Mouse (Mus musculus) gastrocnemius, postnatal 4 days (tissue): ENCODE data around the gene Tmem88. TPM values are rescaled to one million over a fixed set of nuclear protein-coding genes. Genes with fewer than 3 reads are reported as not detected.
"Not testable (repeated sequence)": the region's sequence is repeated elsewhere in the genome, so short reads cannot be mapped to it uniquely, and the experiment has no call there.

ENCODE experiments used
- DNase-seq, 2 experiments: peaks; one replicate each; pipeline ENCODE4 v3.0.0; 2021 to 2022; ENCODE audit warnings: low spot score in 2 of 2, mixed read lengths in 2 of 2
- total RNA-seq, 2 experiments: library from RNA; stranded (reverse); gene quantifications; 2 replicates each; pipeline ENCODE4 v1.2.3; 2021

The Tmem88 gene
- total RNA-seq, 2 experiments from 2014 or later, result 16.9 to 17.4 TPM

GRCm38 (mm10) chr11:69404595-69405396 lies 6.8 kb upstream of the Tmem88 start:
- DNase-seq, result peak in 1 of 2 experiments; percentile 18

- peak in 1 of 2 experiments; percentile 21 for DNase-seq
These were observed 5.9 kb upstream of the Tmem88 start for GRCm38 (mm10) chr11:69403691-69404594.

GRCm38 (mm10) chr11:69401987-69402386 lies 4.0 kb upstream of the Tmem88 start:
- DNase-seq, result no peak

DNA sequence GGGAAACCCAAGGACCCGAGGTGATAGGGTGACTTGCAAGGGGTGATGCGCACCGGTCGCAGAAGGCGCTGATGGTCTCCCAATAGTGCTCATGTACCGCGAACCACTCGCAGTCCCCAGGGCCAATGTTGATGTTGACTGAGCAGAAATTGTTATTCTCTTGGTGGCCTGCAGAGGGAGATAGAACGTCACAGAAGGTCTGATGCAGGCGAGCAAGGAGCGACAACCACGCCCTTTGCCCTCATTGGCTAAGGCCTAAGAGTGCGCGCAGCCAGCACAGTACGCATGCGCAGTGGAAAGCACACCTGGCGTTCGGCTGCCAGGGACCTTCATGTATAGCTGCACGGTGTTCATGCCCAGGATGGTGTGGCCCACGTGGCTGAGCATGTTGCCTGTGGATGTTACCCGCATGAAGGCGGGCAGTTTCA lies 3.2 kb upstream of the Tmem88 start:
- DNase-seq, result peak; percentile 62 to 84

DNA sequence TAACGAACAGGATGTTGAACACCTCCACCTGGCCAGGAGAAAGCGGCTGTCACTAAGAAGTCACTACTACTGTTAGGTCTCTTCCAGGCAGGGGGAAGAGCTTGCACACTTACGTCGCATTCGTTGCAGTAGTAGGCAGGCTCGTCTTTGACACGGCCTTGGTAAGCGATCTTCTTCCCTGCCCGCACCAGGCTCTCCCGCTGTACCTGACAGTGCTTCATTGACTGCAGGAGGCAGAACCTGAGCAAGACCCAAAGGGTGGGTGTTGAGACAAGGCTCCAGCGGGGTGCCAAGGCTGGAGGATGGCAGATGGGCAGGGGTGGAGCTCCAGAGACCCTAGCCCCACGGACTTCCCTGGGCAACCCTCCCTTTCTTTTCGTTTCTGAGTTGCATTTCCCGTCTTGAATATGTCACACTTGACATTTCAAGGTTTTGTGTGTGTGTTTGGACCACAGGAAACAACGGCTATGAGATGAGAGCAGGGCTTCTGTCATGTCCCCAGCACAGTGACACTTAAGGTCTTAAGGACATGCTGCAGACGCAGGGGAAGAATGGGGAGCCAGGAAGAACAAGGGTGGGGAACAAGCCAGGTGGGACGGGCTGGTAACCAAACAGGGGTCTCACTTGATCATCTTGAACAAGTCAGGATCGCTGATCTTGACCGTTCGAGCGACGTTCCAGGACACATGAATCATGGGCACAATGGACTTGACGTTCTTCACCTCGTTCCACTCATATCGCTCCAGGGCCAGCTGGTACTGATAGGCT lies 2.2 kb upstream of the Tmem88 start:
- peak in 1 of 2 experiments; percentile 16 for DNase-seq

DNA sequence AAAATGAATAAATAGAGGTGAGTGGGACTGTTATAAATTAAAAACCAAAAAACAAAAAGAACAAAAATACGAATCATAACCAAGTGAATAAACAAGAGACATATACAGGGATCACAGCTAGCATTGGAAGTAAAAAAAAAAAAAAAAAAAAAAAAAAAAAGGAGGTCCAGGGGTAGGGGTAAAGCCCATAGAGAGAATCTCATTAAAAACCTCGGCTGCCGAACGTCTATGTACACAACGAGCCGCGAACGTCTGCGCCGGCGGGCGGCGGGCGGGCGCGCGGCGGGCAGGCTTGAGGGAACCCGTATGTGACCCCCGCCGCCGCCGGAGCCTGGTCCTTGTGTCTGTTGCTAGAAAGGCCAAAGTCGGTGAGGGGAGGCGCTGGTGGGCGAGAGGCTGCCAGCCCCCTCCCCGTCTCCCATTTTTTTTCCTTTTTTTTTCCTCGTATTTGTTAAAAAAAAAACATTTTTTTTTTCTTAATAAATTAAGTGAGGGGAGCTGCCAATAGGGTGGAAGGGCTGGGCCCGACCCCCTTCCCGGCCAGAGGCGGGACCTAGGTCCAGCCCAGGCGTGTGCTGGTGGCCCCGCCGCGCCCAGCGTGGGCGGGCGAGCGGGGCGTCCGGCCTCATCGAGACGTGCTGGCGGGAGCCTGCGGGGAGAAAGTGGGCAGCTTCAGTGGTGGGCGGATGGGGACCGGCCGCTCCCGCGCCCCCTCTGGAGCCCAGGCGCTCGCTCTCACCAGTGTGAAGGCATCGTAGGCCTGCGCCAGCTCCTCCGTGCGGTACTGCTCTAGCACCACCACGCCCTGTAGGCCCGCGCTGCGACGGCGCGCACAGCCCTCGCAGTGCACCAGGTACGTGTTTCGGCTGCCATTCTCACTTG lies 1.4 kb upstream of the Tmem88 start:
- peak; percentile 20 to 25 for DNase-seq

DNA sequence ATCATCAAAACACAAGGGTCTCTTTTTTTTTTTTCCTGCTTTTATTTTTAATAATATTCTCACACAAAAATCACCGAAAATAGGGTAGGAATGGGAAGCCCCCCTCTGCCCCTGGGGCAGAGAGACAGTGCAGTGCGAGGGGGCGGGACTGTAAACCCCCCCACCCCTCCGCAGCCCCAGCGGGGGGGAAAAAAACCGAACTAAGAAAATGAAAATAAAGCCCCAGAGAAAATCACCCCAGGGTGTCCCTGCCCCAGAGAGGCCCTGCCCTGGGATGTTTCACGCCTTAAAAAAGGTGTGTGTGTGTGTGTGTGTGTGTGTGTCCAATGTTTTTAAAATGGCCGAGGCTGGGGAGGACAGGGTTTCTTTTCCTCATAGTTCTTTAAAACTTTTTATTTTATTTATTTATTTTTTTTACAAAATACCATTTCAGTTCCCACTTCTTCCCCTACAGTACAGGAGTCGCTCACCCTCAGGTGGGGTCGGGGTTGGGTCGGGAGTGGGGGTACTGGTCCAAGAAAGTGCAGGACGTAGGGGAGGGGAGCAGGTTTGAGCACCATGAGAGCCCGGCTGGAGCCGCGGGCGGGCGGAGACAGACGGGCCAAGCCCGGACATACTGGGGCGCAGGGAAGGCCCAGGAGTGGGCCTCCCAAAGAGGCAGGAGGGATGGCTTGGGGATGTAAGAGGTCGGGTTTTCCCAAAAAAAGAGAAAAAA lies 609 bp upstream of the Tmem88 start:
- peak in 1 of 2 experiments; percentile 19 for DNase-seq

DNA sequence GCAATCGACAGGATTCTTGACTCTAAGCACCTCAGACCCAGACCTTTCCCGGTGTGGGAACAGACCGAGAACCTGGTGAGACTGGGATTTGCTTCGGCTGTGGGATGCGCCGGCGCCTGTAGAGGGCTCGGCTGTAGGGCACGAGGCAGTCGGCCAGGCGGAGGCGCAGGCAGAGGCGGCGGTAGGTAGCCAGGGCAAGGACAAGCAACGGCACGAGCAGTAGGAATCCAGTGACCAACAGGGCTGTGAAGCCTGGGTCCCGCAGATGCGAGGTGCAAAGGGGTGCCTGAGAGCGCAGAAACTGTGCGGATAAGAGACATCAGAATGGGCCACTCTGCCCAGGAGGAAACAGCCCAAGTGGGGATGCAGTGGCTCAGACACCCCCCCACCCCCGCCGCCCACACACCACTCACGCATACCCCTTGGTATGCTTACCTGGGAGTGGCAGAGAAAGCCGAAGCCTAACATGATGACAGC lies 415 bp downstream of the Tmem88 start:
- DNase-seq, result peak in 1 of 2 experiments; percentile 27

DNA sequence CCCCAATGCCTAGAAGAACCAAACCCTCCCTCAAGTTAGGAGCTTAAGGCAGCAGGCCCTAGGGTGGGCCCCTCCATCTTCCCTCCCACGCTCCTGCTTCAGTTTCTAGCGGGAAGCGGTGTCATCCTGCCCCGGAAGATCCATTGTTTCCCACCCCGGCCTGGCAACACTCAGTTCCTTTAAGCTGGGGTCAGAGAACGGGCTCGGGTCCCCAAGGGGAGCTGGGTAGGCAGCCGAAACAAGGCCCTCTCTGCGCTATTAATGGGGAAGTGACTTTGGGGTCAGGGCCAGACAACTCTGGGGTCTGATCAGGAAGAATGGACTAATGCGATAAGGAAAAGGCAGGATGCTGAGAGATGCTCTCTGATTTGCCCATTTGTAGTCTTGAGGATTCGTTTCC lies 1.3 kb downstream of the Tmem88 start:
- DNase-seq, result peak in 1 of 2 experiments; percentile 38

GRCm38 (mm10) chr11:69395634-69396373 lies 2.2 kb downstream of the Tmem88 start:
- peak; percentile 86 to 95 for DNase-seq

GRCm38 (mm10) chr11:69395235-69395633 lies 2.8 kb downstream of the Tmem88 start, which contains the start of the genes Naa38 and Cyb5d1:
Gene Naa38 (plus strand): TSS chr11:69395487.
Gene Cyb5d1 (minus strand): TSS chr11:69395631.
- peak in 1 of 2 experiments; percentile 89 for DNase-seq

DNA sequence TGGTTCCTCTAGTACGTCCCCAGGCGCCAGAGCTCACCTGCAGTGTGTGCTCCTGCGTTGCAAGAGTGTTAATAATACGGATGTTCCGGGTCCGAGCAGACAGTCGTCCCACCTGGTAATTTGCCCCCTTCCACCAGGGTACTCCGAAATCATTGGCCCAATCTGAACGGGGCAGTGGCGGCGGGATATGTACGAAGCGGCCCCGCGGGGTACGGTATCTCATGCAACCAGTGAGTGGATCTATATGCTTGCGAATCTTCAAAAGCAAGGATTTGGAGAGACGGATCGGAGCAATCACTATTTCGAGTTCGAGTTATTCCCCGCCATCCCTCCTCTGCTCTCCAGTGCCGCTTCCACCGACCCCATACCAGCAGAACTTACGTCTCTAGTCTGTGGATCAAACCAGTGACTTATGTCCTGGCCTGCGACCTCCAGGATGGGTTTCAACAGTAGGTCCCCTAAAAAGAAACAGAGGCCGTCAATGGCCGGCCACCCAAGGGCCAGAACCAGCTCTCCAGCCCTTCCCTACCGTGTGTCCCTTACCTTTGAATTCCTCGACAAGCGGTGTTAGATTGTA lies 3.4 kb downstream of the Tmem88 start:
- DNase-seq, result not testable (repeated sequence)

DNA sequence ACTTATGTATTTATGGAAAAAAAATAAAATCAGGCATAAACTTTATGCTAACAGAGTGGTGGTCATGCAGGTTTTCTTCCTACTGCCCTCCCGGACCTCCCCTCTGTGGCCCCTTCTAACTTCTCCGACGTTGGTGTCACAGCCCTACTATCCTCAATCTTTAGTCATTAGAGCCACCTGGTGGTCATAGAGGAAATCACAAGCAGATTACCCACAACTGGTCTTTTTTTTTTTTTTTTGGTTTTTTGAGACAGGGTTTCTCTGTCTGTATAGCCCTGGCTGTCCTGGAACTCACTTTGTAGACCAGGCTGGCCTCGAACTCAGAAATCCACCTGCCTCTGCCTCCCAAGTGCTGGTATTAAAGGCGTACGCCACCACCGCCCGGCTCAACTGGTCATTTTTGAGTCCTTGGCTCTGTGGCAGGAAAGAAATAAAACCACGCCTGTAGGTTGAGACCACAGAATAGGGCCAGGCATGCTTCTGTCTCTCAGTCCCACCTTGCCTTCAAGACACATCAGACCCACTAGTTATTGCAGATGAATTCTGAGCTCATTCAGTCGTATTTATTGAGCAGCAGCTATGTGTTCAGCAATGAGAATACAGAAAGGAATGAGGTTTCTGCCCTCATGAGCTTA lies 7.5 kb downstream of the Tmem88 start:
- DNase-seq, result peak in 1 of 2 experiments; percentile 76

GRCm38 (mm10) chr11:69389531-69390399 lies 8.3 kb downstream of the Tmem88 start:
- peak in 1 of 2 experiments; percentile 36 for DNase-seq

DNA sequence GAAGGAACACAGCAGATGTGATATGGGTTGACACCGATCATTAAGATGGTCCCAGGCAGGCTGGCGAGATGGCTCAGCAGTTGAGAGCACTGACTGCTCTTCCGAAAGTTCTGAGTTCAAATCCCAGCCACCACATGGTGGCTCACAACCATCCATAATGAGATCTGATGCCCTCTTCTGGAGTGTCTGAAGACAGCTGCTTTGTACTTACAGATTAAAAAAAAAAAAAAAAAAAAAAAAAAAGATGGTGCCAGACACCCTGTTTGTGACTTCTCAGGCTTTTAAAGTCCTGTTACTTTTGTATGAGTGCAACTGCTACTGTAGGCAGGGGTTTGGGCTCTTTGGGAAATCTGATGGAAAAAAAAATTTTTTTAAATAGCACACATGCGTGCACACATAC lies 9.4 kb downstream of the Tmem88 start:
- no peak for DNase-seq

DNA sequence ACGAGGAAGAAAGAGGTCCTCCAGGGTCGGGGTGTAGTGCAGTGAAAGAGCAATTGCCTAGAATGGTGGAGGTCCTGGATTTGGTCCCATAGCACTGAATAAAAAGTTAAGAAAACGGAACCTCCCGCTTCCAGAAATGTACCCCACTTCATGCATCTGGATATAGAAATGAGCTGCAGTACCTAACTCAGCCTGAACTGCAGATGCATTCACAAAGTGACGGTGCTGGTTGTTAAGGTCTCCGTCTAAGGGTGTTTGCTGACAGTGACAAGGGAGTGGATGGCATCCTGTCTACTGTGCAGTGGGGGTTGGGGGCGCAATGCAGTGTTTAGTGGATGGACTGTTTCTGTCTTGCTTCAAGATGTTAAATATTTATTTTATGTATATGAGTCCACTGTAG lies 11.3 kb downstream of the Tmem88 start:
- no peak for DNase-seq

DNA sequence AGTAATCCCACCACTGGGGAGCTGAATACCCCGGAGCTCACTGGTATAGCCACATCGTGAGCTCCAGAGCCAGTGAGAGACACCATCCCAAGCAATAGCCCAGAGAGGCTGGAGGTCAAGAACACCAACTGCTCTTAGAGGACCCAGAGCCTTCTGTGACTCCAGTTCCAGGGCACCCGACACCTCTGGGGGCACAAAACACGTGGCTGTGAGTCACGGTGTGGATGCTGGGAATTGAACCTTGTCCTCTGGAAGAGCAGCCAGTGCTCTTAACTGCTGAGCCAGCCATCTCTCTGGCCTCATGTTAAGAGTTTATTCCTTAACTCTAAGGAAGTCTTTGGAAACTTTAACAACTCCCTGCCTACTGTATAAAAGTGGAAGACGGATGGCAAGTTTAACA lies 13.1 kb downstream of the Tmem88 start:
- DNase-seq, result no peak
